Mouse (Mus musculus): ENCODE measurements around the gene Csf3.

DNA sequence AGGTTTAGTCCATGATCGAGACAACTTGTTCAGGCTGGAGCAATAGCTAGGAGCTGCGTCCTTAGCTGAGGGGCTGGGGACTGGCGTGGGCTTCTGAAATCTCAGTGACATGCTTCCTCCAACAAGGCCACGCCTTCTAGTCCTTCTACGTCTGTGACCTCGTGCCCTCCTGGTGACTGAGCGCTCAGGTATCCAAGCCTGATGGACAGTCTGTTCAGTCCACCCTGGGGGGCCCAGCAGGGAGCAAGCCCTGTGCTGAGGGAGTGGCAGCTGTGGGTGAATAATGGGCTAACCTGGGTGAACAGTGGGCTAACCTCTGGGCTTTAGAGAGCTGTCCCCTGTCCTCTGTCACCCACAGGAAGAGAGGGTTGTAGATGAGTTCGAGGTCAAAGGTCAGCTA, 13.1 kb upstream of the Csf3 start:
- TF ChIP-seq TAL1 (IDR thresholded peaks at IDR 0.05; ENCODE audit: low read length), result no peak
- no peak for TF ChIP-seq GATA1 (IDR thresholded peaks at IDR 0.05; ENCODE audit: low read length)
